Mouse (Mus musculus): ENCODE results near the gene Spg20. TPM values are rescaled to one million over a fixed set of nuclear protein-coding genes. Genes with fewer than 3 reads are reported as not detected.

Gene Spg20
- polyA plus RNA-seq, 1 experiment from 2014 or later: 67.3 TPM

DNA sequence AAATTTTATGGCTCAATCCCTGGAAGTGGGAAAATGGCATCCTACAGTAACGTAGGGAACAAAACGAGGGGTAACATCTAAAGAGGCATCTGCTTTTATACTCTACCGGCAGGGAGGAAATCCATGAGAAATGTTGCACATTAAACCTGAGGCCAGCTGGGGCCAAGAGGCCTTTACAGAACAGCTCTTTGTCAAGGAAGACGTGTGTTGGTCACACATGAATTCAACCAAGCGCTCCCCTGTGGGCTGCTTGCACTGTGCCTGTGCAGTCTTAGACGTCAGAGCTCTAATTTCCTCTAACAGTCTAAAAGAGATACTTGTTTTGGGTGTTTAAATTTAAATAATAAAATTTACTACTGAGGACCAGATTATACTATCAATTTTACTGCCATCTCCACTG lies 33.7 kb upstream of the Spg20 start:
- Histone ChIP-seq H3K4me1 (ENCODE audit: control insufficient read depth, insufficient read depth, low read length) (no peaks in the 10 kb centered on the region), H3K4me3 (ENCODE audit: low read depth, low read length) (no peak overlapping the region), H3K27me3 (replicated peaks; ENCODE audit: control insufficient read depth, insufficient read depth, low read length) (no peaks in the 10 kb centered on the region), H3K4me2 (ENCODE audit: low read depth, low read length) (no peak overlapping the region), H3K9me3 (ENCODE audit: control insufficient read depth, low read length) (no peaks in the 10 kb centered on the region), H3K36me3 (ENCODE audit: control insufficient read depth, insufficient read depth, low read length) (no peaks in the 10 kb centered on the region), H3K9ac (ENCODE audit: low read depth, low read length) (no peak overlapping the region), H3K27ac (replicated peaks; ENCODE audit: low read depth, low read length) (no peak overlapping the region)
- 0 out of 2 replicates have a peak, but pooled peaks have one; percentile 37 for ATAC-seq (ENCODE audit: low read depth)
- 32% methylated on average over 6 of the region's 6 CpGs for WGBS
- peak; percentile 51 for DNase-seq (ENCODE audit: low spot score)

DNA sequence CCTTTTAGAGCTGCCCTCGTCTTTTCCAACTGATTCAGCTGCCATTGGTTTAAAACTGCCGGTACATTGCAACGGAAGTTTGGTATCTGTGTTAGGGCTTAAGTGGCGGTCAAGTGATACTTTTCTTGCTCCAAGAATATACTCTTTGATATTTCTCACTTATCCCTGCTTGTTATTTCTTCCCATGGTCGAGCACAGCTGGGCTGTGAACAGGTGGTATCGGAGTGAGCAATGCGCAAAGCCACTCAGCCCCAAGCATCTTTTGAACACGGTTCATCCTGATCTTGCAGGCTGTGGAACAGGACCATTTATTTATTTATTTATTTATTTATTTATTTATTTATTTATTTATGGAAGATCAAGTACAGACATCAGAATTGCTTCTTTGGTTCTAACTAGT lies 32.3 kb upstream of the Spg20 start:
- no peaks in the 10 kb centered on the region for H3K4me1 ChIP-seq (ENCODE audit: control insufficient read depth, insufficient read depth, low read length)
- ATAC-seq (ENCODE audit: low read depth) (peak; percentile 84; the same call in 1 of the 2 replicates), DNase-seq (ENCODE audit: low spot score) (peak; percentile 44)
- no peaks in the 10 kb centered on the region for H3K36me3 ChIP-seq (ENCODE audit: control insufficient read depth, insufficient read depth, low read length)
- no peaks in the 10 kb centered on the region for H3K27me3 ChIP-seq (replicated peaks; ENCODE audit: control insufficient read depth, insufficient read depth, low read length)
- H3K9ac ChIP-seq (ENCODE audit: low read depth, low read length): no peak overlapping the region
- no peaks in the 10 kb centered on the region for H3K9me3 ChIP-seq (ENCODE audit: control insufficient read depth, low read length)
- H3K4me3 ChIP-seq (ENCODE audit: low read depth, low read length): no peak overlapping the region
- 74% methylated on average over 8 of the region's 8 CpGs for WGBS
- H3K27ac ChIP-seq (replicated peaks; ENCODE audit: low read depth, low read length): no peak overlapping the region
- no peak overlapping the region for H3K4me2 ChIP-seq (ENCODE audit: low read depth, low read length)

DNA sequence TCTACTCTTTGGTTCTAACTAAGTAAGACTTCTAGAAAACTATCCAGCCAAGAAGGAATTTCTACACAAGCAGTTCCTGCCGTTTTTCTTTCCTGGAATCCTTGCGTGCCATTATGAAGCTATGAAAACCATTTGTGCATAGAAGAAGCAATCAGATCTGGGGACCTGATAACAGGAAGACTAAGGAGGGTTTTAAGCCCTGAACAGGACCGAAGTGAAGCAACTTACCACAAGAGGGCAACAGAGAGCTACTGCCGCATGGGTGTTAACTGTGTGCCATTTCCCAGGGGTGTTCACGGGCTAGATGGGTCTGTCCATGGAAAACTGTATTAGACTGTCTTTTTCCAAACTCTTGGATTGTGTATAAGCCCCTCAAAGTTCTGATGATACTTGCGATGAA lies 31.9 kb upstream of the Spg20 start:
- Histone ChIP-seq H3K36me3 (ENCODE audit: control insufficient read depth, insufficient read depth, low read length) (no peaks in the 10 kb centered on the region), H3K9me3 (ENCODE audit: control insufficient read depth, low read length) (no peaks in the 10 kb centered on the region), H3K9ac (ENCODE audit: low read depth, low read length) (no peak overlapping the region), H3K27me3 (replicated peaks; ENCODE audit: control insufficient read depth, insufficient read depth, low read length) (no peaks in the 10 kb centered on the region), H3K4me3 (ENCODE audit: low read depth, low read length) (no peak overlapping the region), H3K27ac (replicated peaks; ENCODE audit: low read depth, low read length) (no peak overlapping the region), H3K4me2 (ENCODE audit: low read depth, low read length) (no peak overlapping the region), H3K4me1 (ENCODE audit: control insufficient read depth, insufficient read depth, low read length) (no peaks in the 10 kb centered on the region)
- DNase-seq (ENCODE audit: low spot score): peak; percentile 86
- WGBS: 13% methylated on average over 6 of the region's 6 CpGs
- peak; percentile 81 for ATAC-seq (ENCODE audit: low read depth)

DNA sequence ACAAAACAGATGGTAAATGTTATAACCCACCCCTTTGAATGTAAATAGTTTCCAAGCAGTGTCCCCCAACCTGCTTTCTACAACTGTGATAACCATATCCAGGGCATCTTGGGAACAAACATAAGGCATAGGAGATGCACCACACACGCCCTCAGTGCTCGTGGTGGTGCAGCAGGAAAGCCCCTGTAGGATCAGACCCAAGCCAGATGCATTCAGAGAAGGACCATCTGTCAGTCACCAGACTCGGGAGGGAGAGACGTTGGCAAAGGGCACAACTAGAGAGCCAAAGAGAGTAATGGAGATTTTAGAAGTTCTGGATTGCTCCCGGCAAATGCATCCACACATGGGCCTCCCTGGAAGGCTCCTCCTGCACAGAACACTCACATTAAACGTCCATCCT lies 27.1 kb upstream of the Spg20 start:
- Histone ChIP-seq H3K36me3 (ENCODE audit: control insufficient read depth, insufficient read depth, low read length) (no peaks in the 10 kb centered on the region), H3K4me3 (ENCODE audit: low read depth, low read length) (no peak overlapping the region), H3K27ac (replicated peaks; ENCODE audit: low read depth, low read length) (no peak overlapping the region), H3K4me1 (ENCODE audit: control insufficient read depth, insufficient read depth, low read length) (no peaks in the 10 kb centered on the region), H3K27me3 (replicated peaks; ENCODE audit: control insufficient read depth, insufficient read depth, low read length) (no peaks in the 10 kb centered on the region), H3K9me3 (ENCODE audit: control insufficient read depth, low read length) (no peaks in the 10 kb centered on the region), H3K4me2 (ENCODE audit: low read depth, low read length) (no peak overlapping the region), H3K9ac (ENCODE audit: low read depth, low read length) (no peak overlapping the region)
- ATAC-seq (ENCODE audit: low read depth): no peak
- WGBS: 57% methylated on average over 6 of the region's 6 CpGs
- no peak for DNase-seq (ENCODE audit: low spot score)

DNA sequence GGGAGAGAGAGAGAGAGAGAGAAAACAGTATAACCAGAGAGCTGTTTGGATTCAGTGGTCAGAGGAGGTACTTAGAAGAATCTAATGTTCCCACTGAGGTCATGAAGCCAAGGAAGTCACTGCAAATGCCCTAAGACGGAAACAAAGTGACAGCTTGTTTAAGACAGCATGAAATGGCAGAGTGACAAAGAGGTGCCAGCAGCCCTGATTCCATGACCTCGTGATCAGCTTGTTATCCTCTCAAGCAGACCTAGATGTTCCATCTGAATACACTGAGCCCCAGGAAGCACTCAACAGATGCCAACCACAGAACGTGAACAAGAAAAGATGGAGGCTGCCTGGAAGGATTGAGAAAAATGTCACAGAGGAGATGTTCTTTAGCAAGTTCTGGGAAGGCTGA lies 26.2 kb upstream of the Spg20 start:
- Histone ChIP-seq H3K9me3 (ENCODE audit: control insufficient read depth, low read length) (no peaks in the 10 kb centered on the region), H3K27me3 (replicated peaks; ENCODE audit: control insufficient read depth, insufficient read depth, low read length) (no peaks in the 10 kb centered on the region), H3K4me2 (ENCODE audit: low read depth, low read length) (no peak overlapping the region), H3K4me1 (ENCODE audit: control insufficient read depth, insufficient read depth, low read length) (no peaks in the 10 kb centered on the region), H3K27ac (replicated peaks; ENCODE audit: low read depth, low read length) (no peak overlapping the region), H3K36me3 (ENCODE audit: control insufficient read depth, insufficient read depth, low read length) (no peaks in the 10 kb centered on the region), H3K4me3 (ENCODE audit: low read depth, low read length) (no peak overlapping the region), H3K9ac (ENCODE audit: low read depth, low read length) (no peak overlapping the region)
- WGBS: 58% methylated on average over 3 of the region's 3 CpGs
- DNase-seq (ENCODE audit: low spot score) (no peak), ATAC-seq (ENCODE audit: low read depth) (no peak)

DNA sequence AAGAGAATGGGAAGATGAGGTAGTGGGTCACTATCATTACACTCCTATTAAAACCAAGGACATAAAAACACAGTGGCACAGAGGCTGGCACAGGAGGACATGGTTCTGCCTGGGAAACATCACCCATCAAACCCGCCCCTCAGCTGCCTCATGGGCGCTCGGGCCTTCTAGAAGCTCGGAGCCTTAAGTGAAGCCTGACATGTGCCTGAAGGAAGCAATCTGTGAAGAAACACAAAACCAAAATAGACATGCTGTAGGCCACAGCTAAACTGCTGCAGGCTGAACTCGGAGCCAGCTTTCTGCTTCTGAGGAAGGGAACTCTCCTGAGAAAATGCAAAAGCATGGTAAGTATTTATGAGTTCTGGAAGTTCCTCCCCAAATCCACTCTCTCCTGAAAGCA lies 25.0 kb upstream of the Spg20 start:
- Histone ChIP-seq H3K27me3 (replicated peaks; ENCODE audit: control insufficient read depth, insufficient read depth, low read length) (no peaks in the 10 kb centered on the region), H3K27ac (replicated peaks; ENCODE audit: low read depth, low read length) (no peak overlapping the region), H3K9me3 (ENCODE audit: control insufficient read depth, low read length) (no peaks in the 10 kb centered on the region), H3K36me3 (ENCODE audit: control insufficient read depth, insufficient read depth, low read length) (no peaks in the 10 kb centered on the region), H3K4me3 (ENCODE audit: low read depth, low read length) (no peak overlapping the region), H3K4me1 (ENCODE audit: control insufficient read depth, insufficient read depth, low read length) (no peaks in the 10 kb centered on the region), H3K9ac (ENCODE audit: low read depth, low read length) (no peak overlapping the region), H3K4me2 (ENCODE audit: low read depth, low read length) (no peak overlapping the region)
- ATAC-seq (ENCODE audit: low read depth) (no peak), DNase-seq (ENCODE audit: low spot score) (no peak)
- 78% methylated on average over 5 of the region's 5 CpGs for WGBS

DNA sequence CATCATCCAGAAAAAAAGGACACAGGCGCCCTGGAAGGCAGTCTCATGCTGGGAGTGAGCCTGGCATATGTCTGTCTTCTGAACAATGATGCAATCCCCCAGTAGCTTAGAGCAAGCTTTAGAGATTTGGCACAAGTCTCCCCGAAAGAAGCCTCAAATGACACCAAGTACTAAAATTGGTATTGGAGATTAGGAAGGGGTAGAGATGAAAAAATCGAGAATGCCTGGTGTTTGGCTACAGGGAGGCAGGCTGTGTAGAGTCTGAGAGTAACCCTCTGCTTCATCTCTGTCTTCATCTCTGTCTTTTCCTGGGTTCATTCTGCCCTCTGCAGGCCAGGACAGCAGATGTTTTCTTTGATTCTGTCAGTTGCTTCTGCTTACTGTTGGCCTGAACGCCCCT lies 24.5 kb upstream of the Spg20 start:
- H3K36me3 ChIP-seq (ENCODE audit: control insufficient read depth, insufficient read depth, low read length): no peaks in the 10 kb centered on the region
- no peak overlapping the region for H3K27ac ChIP-seq (replicated peaks; ENCODE audit: low read depth, low read length)
- WGBS: 69% methylated on average over 4 of the region's 4 CpGs
- H3K4me1 ChIP-seq (ENCODE audit: control insufficient read depth, insufficient read depth, low read length): no peaks in the 10 kb centered on the region
- H3K27me3 ChIP-seq (replicated peaks; ENCODE audit: control insufficient read depth, insufficient read depth, low read length): no peaks in the 10 kb centered on the region
- no peak overlapping the region for H3K4me2 ChIP-seq (ENCODE audit: low read depth, low read length)
- DNase-seq (ENCODE audit: low spot score) (no peak), ATAC-seq (ENCODE audit: low read depth) (no peak)
- H3K9me3 ChIP-seq (ENCODE audit: control insufficient read depth, low read length): no peaks in the 10 kb centered on the region
- H3K4me3 ChIP-seq (ENCODE audit: low read depth, low read length): no peak overlapping the region
- no peak overlapping the region for H3K9ac ChIP-seq (ENCODE audit: low read depth, low read length)

DNA sequence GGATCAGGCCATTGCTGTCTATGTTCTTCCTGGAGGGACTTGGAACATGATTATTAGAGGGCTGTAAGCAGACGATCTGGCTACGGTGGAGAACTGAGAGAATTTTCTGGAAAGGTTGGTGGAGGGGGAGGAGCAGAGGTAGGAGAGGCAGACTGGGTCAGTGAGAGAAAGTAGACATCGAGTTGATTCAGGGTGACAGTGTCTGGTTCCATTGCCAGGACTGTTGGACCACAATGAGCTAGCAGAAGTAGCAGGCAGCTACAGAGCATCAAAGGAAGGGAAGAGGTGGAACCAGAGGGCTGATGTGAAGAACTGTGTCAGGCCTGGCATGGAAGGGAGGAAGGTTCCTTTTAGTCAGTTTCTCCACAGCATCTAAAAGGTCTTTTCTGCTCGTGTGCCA lies 23.5 kb upstream of the Spg20 start:
- Histone ChIP-seq H3K4me2 (ENCODE audit: low read depth, low read length) (no peak overlapping the region), H3K36me3 (ENCODE audit: control insufficient read depth, insufficient read depth, low read length) (no peaks in the 10 kb centered on the region), H3K4me3 (ENCODE audit: low read depth, low read length) (no peak overlapping the region), H3K27ac (replicated peaks; ENCODE audit: low read depth, low read length) (no peak overlapping the region), H3K9me3 (ENCODE audit: control insufficient read depth, low read length) (no peaks in the 10 kb centered on the region), H3K27me3 (replicated peaks; ENCODE audit: control insufficient read depth, insufficient read depth, low read length) (no peaks in the 10 kb centered on the region), H3K9ac (ENCODE audit: low read depth, low read length) (no peak overlapping the region), H3K4me1 (ENCODE audit: control insufficient read depth, insufficient read depth, low read length) (no peaks in the 10 kb centered on the region)
- ATAC-seq (ENCODE audit: low read depth): no peak
- DNase-seq (ENCODE audit: low spot score): no peak
- 58% methylated on average over 4 of the region's 4 CpGs for WGBS

DNA sequence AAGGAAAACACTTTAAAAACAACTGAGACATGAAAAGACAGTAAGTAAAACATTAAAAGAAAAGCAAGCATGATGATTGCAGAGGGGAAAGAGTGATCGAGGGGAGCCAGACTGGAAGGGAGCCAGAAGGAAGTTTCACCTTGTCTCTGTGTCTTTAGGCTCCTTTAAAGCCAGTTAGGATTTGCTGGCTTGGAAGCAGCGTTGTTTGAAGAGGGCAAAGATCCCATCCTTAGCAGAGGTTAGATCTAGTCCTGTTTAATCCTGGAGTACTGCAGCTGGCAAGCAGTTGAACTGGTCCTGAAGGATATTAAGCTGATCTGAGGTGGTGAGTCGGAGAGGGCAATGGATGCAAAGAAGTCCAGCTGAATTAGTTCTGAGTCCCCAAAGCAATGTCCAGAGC lies 23.1 kb upstream of the Spg20 start:
- Histone ChIP-seq H3K36me3 (ENCODE audit: control insufficient read depth, insufficient read depth, low read length) (no peaks in the 10 kb centered on the region), H3K4me3 (ENCODE audit: low read depth, low read length) (no peak overlapping the region), H3K27me3 (replicated peaks; ENCODE audit: control insufficient read depth, insufficient read depth, low read length) (no peaks in the 10 kb centered on the region), H3K27ac (replicated peaks; ENCODE audit: low read depth, low read length) (no peak overlapping the region), H3K9me3 (ENCODE audit: control insufficient read depth, low read length) (no peaks in the 10 kb centered on the region), H3K4me1 (ENCODE audit: control insufficient read depth, insufficient read depth, low read length) (no peaks in the 10 kb centered on the region), H3K9ac (ENCODE audit: low read depth, low read length) (no peak overlapping the region), H3K4me2 (ENCODE audit: low read depth, low read length) (no peak overlapping the region)
- DNase-seq (ENCODE audit: low spot score): no peak
- no peak for ATAC-seq (ENCODE audit: low read depth)
- WGBS: 67% methylated on average over 3 of the region's 3 CpGs
